Mouse (Mus musculus): Measurements from ENCODE around the gene Pigp. TPM values are rescaled to one million over a fixed set of nuclear protein-coding genes. Genes with fewer than 3 reads are reported as not detected.

Gene Pigp
- total RNA-seq, 2 experiments from 2014 or later, result 101 to 106 TPM

- DNase-seq (ENCODE audit: low spot score in 2 of 2), result no peak
These were observed 45.6 kb downstream of the Pigp start for GRCm38 (mm10) chr16:94326008-94326407.

- no peak for DNase-seq (ENCODE audit: low spot score in 2 of 2)
These were observed 48.0 kb downstream of the Pigp start for GRCm38 (mm10) chr16:94323681-94324080.

GRCm38 (mm10) chr16:94320223-94320622 lies 51.4 kb downstream of the Pigp start:
- DNase-seq (ENCODE audit: low spot score in 2 of 2), result no peak

- DNase-seq (ENCODE audit: low spot score in 2 of 2), result no peak
These were observed 53.9 kb downstream of the Pigp start for GRCm38 (mm10) chr16:94317752-94318151.

- DNase-seq (ENCODE audit: low spot score in 2 of 2), result no peak
These were observed 56.4 kb downstream of the Pigp start for GRCm38 (mm10) chr16:94315215-94315614.

- DNase-seq (ENCODE audit: low spot score in 2 of 2), result no peak
These were observed 57.0 kb downstream of the Pigp start for GRCm38 (mm10) chr16:94314626-94315025.

GRCm38 (mm10) chr16:94313229-94314030 lies 58.2 kb downstream of the Pigp start, which contains the start of gene Hlcs:
Gene Hlcs (minus strand): TSS chr16:94313571.
- peak; percentile 96 to 98 for DNase-seq (ENCODE audit: low spot score in 2 of 2)

- DNase-seq (ENCODE audit: low spot score in 2 of 2), result peak; percentile 39 to 57
These were observed 58.9 kb downstream of the Pigp start for GRCm38 (mm10) chr16:94312663-94313228.

- DNase-seq (ENCODE audit: low spot score in 2 of 2), result no peak
These were observed 59.7 kb downstream of the Pigp start for GRCm38 (mm10) chr16:94311931-94312330.

- no peak for DNase-seq (ENCODE audit: low spot score in 2 of 2)
These were observed 60.2 kb downstream of the Pigp start for GRCm38 (mm10) chr16:94311416-94311815.

- DNase-seq (ENCODE audit: low spot score in 2 of 2), result no peak
These were observed 62.6 kb downstream of the Pigp start for GRCm38 (mm10) chr16:94309025-94309424.

Other genes with a start within 250 kb of the Pigp start
- 10 to 100 TPM; 20.6 to 23.1 TPM for gene Hlcs, start 58.3 kb downstream of the Pigp start, total RNA-seq (2021)
- gene Ripply3, start 43.4 kb downstream of the Pigp start, total RNA-seq (2021), result 1 to 10 TPM; 5.5 to 6.2 TPM
- gene Ttc3, start 1.2 kb downstream of the Pigp start, total RNA-seq (2021), result 100 to 1,000 TPM; 163 to 178 TPM
- gene Vps26c, start 155.0 kb upstream of the Pigp start, total RNA-seq (2021), result 10 to 100 TPM; 54.8 to 62.6 TPM
- gene Dyrk1a, start 198.2 kb upstream of the Pigp start, total RNA-seq (2021), result 10 to 100 TPM; 86.3 to 92.5 TPM

Data from adrenal gland, postnatal 4 days (tissue).